Mouse (Mus musculus) urinary bladder, postnatal 10 days (tissue): ENCODE data around the gene Hs3st6.
"Not testable (repeated sequence)": the region's sequence is repeated elsewhere in the genome, so short reads cannot be mapped to it uniquely, and the experiment has no call there.

ENCODE experiments used
- DNase-seq: peaks from one replicate; pipeline ENCODE4 v3.0.0; 2022; ENCODE audit warnings: low spot score

Gene Hs3st6

GRCm38 (mm10) chr17:24752415-24753394 lies at the start of gene Hs3st6:
Hs3st6 (plus strand) TSS chr17:24752988.
- no peak for DNase-seq

GRCm38 (mm10) chr17:24705821-24706220 lies 47.0 kb upstream of the Hs3st6 start:
- no peak for DNase-seq

- peak; percentile 82 for DNase-seq
Measured at GRCm38 (mm10) chr17:24706982-24707800, 45.6 kb upstream of the Hs3st6 start, which contains the start of gene Tbl3. Tbl3 (minus strand) TSS chr17:24707660.

GRCm38 (mm10) chr17:24707801-24708425 lies 44.9 kb upstream of the Hs3st6 start:
- DNase-seq: no peak

GRCm38 (mm10) chr17:24708646-24709045 lies 44.1 kb upstream of the Hs3st6 start:
- no peak for DNase-seq

GRCm38 (mm10) chr17:24715556-24715955 lies 37.2 kb upstream of the Hs3st6 start:
- no peak for DNase-seq

- no peak for DNase-seq
Measured at GRCm38 (mm10) chr17:24716166-24716682, 36.6 kb upstream of the Hs3st6 start.

GRCm38 (mm10) chr17:24717943-24718342 lies 34.8 kb upstream of the Hs3st6 start, which contains the start of the genes Rnf151 and Rps2:
Rnf151 (minus strand) TSS chr17:24718063.
Rps2 (plus strand) TSS chr17:24718116.
- DNase-seq: no peak

- DNase-seq: not testable (repeated sequence)
Measured at GRCm38 (mm10) chr17:24718938-24719337, 33.9 kb upstream of the Hs3st6 start.

GRCm38 (mm10) chr17:24719494-24720222 lies 33.1 kb upstream of the Hs3st6 start:
- peak; percentile 96 for DNase-seq

GRCm38 (mm10) chr17:24720616-24721015 lies 32.2 kb upstream of the Hs3st6 start:
- DNase-seq: not testable (repeated sequence)

- DNase-seq: not testable (repeated sequence)
Measured at GRCm38 (mm10) chr17:24721383-24721955, 31.3 kb upstream of the Hs3st6 start.

- no peak for DNase-seq
Measured at GRCm38 (mm10) chr17:24722220-24722924, 30.4 kb upstream of the Hs3st6 start.

GRCm38 (mm10) chr17:24723122-24723880 lies 29.5 kb upstream of the Hs3st6 start:
- no peak for DNase-seq

- DNase-seq: no peak
Measured at GRCm38 (mm10) chr17:24723881-24724180, 29.0 kb upstream of the Hs3st6 start.

- DNase-seq: peak; percentile 91
Measured at GRCm38 (mm10) chr17:24724184-24724583, 28.6 kb upstream of the Hs3st6 start, which contains the start of gene Ndufb10. Ndufb10 (minus strand) TSS chr17:24724478.

- DNase-seq: no peak
Measured at GRCm38 (mm10) chr17:24725637-24726390, 27.0 kb upstream of the Hs3st6 start.

- DNase-seq: no peak
Measured at GRCm38 (mm10) chr17:24727618-24728017, 25.2 kb upstream of the Hs3st6 start, which contains the start of gene Rpl3l. Rpl3l (plus strand) TSS chr17:24727820.
